Mouse (Mus musculus) left cerebral cortex, adult 8-10 months (tissue): Measurements from ENCODE around the gene C2cd4a. TPM values are rescaled to one million over a fixed set of nuclear protein-coding genes. Genes with fewer than 3 reads are reported as not detected.
A peak's percentile ranks its signal among the peaks of the same experiment; 100 is the strongest.

Source experiments
- DNase-seq, 2 experiments: peaks; one replicate each; pipeline ENCODE4 v3.0.0; 2022; ENCODE audit warnings: low spot score in 2 of 2
- total RNA-seq, 4 experiments: library from RNA; stranded (reverse); gene quantifications; 2 replicates each; pipeline ENCODE4 v1.2.4; 2022

Gene C2cd4a
- total RNA-seq: under 1 TPM in 1 of 4 experiments, not detected in 3; 0.28 TPM

DNA sequence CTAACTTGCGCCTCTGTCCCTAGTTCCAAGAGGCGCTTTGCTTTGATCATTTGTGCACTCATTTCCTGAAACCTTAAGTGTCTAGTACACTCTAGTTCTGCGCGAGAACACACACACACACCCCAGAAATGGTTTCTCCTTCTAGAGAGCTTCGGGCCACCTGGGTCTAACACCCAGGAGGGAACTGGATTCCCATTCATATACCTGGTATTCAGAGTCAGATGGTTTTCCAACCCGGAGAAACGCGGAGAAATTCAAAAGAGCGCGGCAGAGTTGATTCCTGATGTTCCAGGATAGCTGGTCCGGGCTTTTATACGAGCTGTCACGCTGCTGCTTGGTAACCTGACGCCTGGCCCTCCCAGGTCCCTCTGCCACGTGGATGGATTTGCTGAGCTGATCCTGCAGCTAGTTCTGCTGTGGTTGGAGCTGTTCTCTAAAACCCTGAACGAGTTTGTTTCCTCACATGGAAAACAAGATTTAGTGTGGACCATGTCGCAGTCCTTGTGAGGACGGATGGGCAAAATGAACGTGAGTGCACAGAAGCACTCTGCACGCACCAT lies at the start of gene C2cd4a:
TSS of gene C2cd4a (minus strand) at position 285 of the 560 bp plus-strand sequence.
- DNase-seq: no peak

GRCm38 (mm10) chr9:67878197-67878769 lies 46.2 kb upstream of the C2cd4a start:
- no peak for DNase-seq

- DNase-seq: no peak
These were observed 45.1 kb upstream of the C2cd4a start for GRCm38 (mm10) chr9:67877081-67877718.

DNA sequence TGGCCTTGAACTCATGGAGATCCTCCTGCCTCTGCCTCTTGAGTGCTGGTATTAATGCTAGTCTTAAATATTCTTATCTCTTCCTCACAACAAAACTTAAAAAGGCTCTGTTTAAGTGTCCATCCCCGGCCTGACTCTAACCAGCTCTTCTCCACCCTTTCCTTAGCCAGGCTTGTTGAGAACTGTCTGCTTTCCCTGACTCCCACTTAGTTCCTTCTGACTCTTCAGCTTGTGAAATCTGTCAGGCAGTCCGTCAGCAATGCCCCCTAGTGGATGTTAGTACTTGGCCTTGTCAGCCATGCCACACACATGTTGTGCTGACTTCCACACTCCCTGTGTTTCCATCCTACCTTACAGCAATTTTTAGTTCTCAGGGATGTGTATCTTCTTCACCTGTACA lies 43.2 kb upstream of the C2cd4a start:
- DNase-seq: no peak

DNA sequence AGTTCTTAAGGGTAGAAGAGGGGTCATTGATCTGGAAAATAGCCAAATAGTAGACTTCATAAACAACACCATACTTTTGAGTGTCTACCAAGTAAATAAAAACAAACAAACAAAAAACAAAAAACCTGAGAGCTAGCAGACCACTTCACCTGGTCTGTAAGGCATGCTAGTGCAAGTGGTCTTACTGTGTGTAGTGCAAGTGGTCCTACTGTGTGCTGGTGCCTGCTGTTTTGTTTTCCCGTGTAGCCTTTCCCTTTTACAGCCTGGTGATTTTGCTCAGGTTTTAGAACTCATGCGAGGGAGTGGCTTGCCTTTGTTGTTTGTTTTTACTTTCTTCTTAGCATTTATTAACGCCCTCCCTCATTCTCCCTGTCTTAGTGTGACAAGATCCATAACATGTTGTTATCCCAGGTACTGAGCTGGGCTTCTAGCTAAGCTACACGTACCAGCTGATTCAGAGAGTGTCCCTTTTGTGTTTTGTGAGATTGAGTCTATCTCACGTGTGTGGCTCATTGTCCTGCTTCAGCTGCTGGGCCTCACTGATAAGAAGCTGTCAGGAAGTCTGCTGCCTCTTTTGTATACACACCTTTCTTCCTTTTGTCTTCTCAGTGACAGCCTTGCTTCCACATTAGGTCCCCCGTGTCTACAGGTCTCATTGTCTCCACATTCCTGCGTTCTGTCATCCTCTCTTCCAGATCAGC lies 42.5 kb upstream of the C2cd4a start:
- no peak for DNase-seq

- DNase-seq: peak in 1 of 2 experiments; percentile 60
These were observed 37.7 kb upstream of the C2cd4a start for GRCm38 (mm10) chr9:67869691-67870450.

GRCm38 (mm10) chr9:67867411-67867810 lies 35.3 kb upstream of the C2cd4a start:
- no peak for DNase-seq

DNA sequence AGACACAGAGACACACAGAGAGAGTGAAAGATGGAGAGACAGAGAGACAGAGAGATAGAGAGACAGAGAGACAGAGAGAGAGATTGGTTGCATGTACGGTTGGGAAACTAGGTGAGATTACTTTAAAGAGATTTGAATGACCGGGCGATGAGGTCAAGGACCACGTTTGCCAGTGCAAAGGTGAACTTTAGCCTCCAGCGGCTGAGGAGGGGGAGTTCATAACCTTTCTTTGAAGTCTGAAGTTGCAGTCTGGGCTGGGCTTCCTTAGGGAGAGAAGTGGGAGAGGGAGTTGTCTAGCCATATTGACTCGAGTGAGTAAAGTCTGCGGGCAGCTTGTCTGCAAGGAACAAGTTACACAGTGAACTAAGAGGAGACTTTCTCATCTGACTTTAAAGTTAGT lies 33.3 kb upstream of the C2cd4a start:
- DNase-seq: no peak

- no peak for DNase-seq
These were observed 31.9 kb upstream of the C2cd4a start for GRCm38 (mm10) chr9:67864011-67864410.

- no peak for DNase-seq
These were observed 31.2 kb upstream of the C2cd4a start for GRCm38 (mm10) chr9:67863332-67863731.

GRCm38 (mm10) chr9:67860273-67860672 lies 28.1 kb upstream of the C2cd4a start:
- no peak for DNase-seq

DNA sequence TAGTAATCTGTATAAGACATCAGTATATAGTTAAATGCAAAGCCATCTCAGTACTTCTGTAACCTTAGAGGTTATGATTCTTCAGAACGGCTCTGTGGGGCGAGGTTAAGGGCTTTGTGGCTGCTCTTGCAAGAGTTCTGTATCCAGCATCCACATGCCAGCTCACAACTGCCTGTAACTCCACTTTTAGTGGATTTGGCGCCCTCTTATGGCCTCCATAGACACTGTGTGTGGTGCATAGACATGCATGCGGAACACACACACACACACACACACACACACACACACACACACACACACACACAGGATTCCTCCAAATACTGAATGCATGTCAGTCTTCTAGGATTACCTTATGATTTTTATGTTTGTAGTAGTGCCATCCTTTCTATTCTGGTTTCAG lies 19.0 kb upstream of the C2cd4a start:
- DNase-seq: no peak

DNA sequence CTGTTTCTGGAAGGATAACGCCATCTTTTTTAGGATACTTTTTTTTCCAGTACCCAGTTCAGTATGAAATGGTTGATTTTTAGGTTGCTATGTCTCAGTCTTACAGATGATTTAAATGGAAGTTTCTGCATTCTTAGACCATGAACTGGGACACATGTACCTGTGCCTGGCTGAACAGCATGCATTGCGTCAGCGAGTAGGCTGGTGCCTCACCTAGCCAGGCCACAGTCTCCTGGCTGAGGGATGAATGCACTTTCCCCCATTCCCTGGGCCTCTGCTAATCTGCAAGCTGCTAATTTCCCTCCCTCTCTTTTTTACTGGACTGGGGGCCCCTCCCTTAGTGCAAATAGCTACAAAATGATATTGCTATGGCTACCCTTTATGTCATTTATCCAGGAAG lies 17.7 kb upstream of the C2cd4a start:
- DNase-seq: no peak

GRCm38 (mm10) chr9:67849397-67849796 lies 17.3 kb upstream of the C2cd4a start:
- DNase-seq: no peak

DNA sequence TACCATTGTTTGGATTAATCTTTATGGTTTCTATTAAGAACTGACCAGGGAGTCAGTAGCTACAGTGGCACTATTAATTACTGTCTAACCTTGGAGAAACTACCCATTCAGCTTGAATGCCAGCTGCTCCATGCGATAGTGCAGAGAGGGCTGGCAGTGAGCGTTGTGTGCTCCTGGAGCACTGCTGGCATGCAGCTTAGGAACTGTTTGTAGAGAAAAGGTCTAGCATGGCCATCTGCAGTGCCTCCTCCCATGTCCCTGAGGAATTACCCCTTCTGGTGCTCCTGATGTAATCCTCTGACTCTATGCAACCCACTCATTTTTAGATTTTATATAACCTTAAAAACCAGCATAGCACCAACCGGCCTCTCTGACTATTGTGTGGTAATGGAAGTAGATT lies 15.5 kb upstream of the C2cd4a start:
- DNase-seq: no peak

DNA sequence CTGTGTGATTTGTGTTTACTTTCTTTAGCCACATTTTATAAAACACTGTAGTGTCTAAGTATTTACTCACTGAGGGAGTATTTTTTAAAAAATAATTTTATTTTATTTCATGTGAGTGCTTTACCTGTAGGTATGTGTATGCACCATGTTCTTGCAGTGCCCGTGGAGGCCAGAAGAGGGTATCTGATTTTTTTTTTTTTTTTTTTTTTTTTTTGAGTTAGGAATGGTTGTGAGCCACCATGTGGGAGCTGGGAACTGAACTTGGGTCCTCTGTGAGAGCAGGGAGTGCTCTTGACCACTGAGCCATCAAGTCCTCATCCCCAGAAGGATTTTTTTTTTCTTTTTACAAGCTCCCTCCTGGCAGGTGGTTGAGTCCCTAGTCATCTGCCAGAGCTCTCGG lies 14.0 kb upstream of the C2cd4a start:
- DNase-seq: no peak

DNA sequence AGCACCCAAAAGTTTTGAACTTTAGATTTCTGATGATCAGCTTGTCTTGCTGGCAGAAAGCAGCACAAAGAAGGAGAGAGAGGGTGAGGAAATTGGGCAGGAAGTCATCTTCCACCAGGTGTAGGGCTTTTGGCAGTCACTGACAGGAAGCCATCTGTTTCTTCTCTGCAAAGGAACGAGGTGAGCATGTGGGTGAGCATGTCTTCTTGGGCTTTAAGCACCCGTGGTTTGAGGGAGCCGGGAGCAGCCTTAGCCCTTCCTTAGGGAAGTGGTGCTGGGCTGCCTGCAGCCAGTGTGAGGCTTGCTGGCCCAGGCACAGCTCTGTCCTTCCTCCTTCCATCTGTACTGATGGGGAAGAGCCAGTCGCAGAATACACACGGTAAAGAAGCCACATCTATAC lies 13.5 kb upstream of the C2cd4a start:
- no peak for DNase-seq

DNA sequence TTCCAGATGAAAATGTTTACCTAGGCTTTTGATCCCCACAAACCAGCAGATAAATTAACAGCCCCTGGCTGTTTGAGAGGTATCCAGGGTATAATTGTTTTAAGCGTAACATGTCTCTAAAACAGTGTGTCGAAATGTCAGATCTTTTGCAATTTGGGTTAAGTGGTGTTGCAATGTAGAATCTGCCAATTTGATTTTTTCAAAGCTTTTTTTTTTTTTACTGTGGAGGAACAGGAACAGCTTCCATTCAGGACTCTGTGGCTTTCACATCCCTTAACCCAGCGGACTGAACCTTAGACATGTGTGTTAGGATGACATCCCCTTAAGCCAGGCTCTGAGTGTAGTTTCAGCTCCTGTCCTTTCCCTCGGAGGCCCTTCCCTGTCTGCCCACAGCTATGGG lies 12.9 kb upstream of the C2cd4a start:
- no peak for DNase-seq

GRCm38 (mm10) chr9:67842797-67843196 lies 10.7 kb upstream of the C2cd4a start:
- no peak for DNase-seq

DNA sequence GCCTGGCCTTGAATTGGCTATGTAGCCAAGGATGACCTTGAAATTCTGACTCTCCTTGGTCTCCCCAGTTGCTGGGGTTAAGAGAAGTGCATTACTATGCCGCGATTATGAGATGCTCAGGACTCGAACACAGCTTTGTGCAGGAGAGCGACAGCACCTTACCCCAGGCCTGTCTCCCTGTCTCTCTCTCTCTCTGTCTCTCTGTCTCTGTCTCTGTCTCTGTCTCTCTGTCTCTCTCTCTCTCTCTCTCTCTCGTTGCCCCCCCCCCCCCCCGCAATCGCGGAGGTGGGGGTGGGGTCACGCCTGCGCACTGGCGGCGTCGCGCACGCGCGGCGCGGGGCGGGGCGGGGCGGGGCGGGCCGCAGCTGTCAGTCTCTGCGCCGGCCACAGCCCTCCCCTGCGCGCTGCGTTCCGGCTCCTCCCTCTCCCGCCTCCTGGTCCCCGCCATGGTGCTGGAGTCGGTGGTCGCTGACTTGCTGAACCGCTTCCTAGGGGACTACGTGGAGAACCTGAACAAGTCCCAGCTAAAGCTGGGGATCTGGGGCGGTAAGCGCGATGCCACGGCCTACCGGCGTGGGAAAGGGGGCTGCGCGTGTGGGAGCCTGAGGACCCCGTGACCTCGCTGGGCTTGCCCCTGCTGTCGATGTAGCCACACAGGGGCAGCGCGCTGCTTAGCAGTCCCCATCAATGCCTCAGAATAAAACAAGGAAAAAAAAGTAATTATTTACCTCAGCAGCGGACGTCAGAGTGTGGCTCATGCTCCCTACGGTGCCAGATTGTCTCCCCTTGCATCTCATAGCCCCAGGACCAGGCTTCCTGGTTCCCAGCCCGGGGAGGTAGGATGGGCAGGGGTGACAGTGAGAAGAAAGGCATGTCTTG lies 8.1 kb upstream of the C2cd4a start, which contains the start of gene Vps13c:
TSS of gene Vps13c (plus strand) at position 416 of the 879 bp plus-strand sequence.
- peak; percentile 62 to 75 for DNase-seq

DNA sequence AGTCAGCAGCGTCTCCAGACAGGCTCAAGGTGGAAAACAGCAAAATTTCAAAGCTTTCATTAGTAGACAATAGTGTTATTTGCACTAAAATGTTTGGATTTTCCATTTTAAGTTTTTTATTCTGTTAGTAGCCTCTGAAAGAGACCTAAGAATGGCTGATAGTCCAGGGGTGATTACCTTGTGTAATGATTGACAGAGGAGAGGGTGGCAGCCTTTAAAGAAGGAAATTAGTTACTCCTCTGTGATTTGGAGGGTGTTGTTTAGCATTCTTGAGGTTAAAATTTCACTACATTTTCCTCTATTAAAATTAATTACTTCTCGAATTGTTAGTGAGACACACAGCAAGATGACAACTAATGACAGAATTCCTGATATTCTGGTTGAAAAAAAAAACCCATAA lies 5.2 kb upstream of the C2cd4a start:
- DNase-seq: no peak
